Mouse (Mus musculus): Measurements from ENCODE around the gene Ost4. TPM values are rescaled to one million over a fixed set of nuclear protein-coding genes. Genes with fewer than 3 reads are reported as not detected.

Gene Ost4
- total RNA-seq, 2 experiments from 2014 or later = 100 to 108 TPM

GRCm38 (mm10) chr5:30856124-30856523 is 51.5 kb downstream of the Ost4 start:
- no peak for DNase-seq (ENCODE audit: low spot score in 2 of 2)

Other genes starting within 250 kb of the Ost4 start
- 1 to 10 TPM; 4.8 to 5.5 TPM for gene Cenpa, start 241.0 kb downstream of the Ost4 start, total RNA-seq (2021)
- gene Dpysl5, start 196.2 kb downstream of the Ost4 start, total RNA-seq (2021) = 100 to 1,000 TPM; 114 to 115 TPM
- 100 to 1,000 TPM; 205 to 211 TPM for gene Mapre3, start 93.1 kb downstream of the Ost4 start, total RNA-seq (2021)
- gene Tmem214, start 39.8 kb downstream of the Ost4 start, total RNA-seq (2021) = 10 to 100 TPM; 62.4 to 69.4 TPM
- 10 to 100 TPM; 12.7 to 14.7 TPM for gene Agbl5, start 19.1 kb downstream of the Ost4 start, total RNA-seq (2021)
- 1 to 10 TPM; 3.9 to 4.5 TPM for gene Emilin1, start 5.6 kb upstream of the Ost4 start, total RNA-seq (2021)
- 10 to 100 TPM; 11.5 to 12.9 TPM for gene Khk, start 13.6 kb upstream of the Ost4 start, total RNA-seq (2021)
- gene Cgref1, start 37.8 kb upstream of the Ost4 start, total RNA-seq (2021) = 10 to 100 TPM; 24.6 to 26.9 TPM
- gene Preb, start 52.6 kb upstream of the Ost4 start, total RNA-seq (2021) = 100 to 1,000 TPM; 129 to 131 TPM
- gene Tcf23, start 60.9 kb upstream of the Ost4 start, total RNA-seq (2021) = under 1 TPM in 1 of 2 experiments, not detected in 1; 0.17 TPM
- 10 to 100 TPM; 73.9 to 86.6 TPM for gene Atraid, start 140.5 kb upstream of the Ost4 start, total RNA-seq (2021)
- 10 to 100 TPM; 12.4 to 13.3 TPM for gene Slc5a6, start 141.1 kb upstream of the Ost4 start, total RNA-seq (2021)
- gene Cad, start 147.0 kb upstream of the Ost4 start, total RNA-seq (2021) = 10 to 100 TPM; 15.6 to 17.5 TPM
- gene Dnajc5g, start 198.5 kb upstream of the Ost4 start, total RNA-seq (2021) = not detected
- gene Slc30a3, start 200.4 kb upstream of the Ost4 start, total RNA-seq (2021) = 10 to 100 TPM; 56.9 to 61.1 TPM
- not detected for gene Trim54, start 208.9 kb upstream of the Ost4 start, total RNA-seq (2021)
- not detected for gene Ucn, start 231.0 kb upstream of the Ost4 start, total RNA-seq (2021)
- gene Mpv17, start 246.5 kb upstream of the Ost4 start, total RNA-seq (2021) = 10 to 100 TPM; 41.3 to 46.9 TPM